Mouse (Mus musculus) C2C12 (cell line): Measurements from ENCODE around the gene Dcps. TPM values are rescaled to one million over a fixed set of nuclear protein-coding genes. Genes with fewer than 3 reads are reported as not detected.

Experiments
- H3K27me3 ChIP-seq: one replicate; pipeline ENCODE4 v1.6.1; 2011; ENCODE audit not compliant: control insufficient read depth, insufficient read depth, insufficient read length
- H3K36me3 ChIP-seq: one replicate; pipeline ENCODE4 v1.6.1; 2011; ENCODE audit not compliant: control insufficient read depth, insufficient read depth
- H3K4me3 ChIP-seq: one replicate; pipeline ENCODE4 v1.5.1; 2011; ENCODE audit warnings: mild to moderate bottlenecking, control low read depth; ENCODE audit not compliant: poor library complexity, insufficient read depth, severe bottlenecking
- H3K79me2 ChIP-seq: one replicate; pipeline ENCODE4 v1.6.1; 2011; ENCODE audit not compliant: control insufficient read depth, insufficient read depth
- H3K79me3 ChIP-seq: one replicate; pipeline ENCODE4 v1.6.1; 2011; ENCODE audit warnings: low read depth, control low read depth
- H3ac ChIP-seq: one replicate; pipeline ENCODE3; 2011; ENCODE audit warnings: low read depth; ENCODE audit not compliant: control insufficient read depth, insufficient read length
- CEBPB ChIP-seq: IDR thresholded peaks from one replicate; pipeline ENCODE4 v1.6.1; 2011; ENCODE audit warnings: low read depth, mild to moderate bottlenecking, control low read depth, moderate library complexity
- CTCF ChIP-seq: IDR thresholded peaks from one replicate; pipeline ENCODE4 v1.5.1; 2011; ENCODE audit not compliant: control insufficient read depth, insufficient read depth, insufficient read length
- FOSL1 ChIP-seq: IDR thresholded peaks from one replicate; pipeline ENCODE4 v1.8.0; 2011; ENCODE audit warnings: mild to moderate bottlenecking, low read length; ENCODE audit not compliant: poor library complexity, insufficient read depth, severe bottlenecking
- MAX ChIP-seq: IDR thresholded peaks from one replicate; pipeline ENCODE4 v1.6.1; 2011; ENCODE audit warnings: mild to moderate bottlenecking, control low read depth
- MYOD1 ChIP-seq: IDR thresholded peaks from one replicate; pipeline ENCODE4 v1.6.1; 2011; ENCODE audit warnings: low read depth; ENCODE audit not compliant: control insufficient read depth, insufficient read length
- MYOG ChIP-seq: IDR thresholded peaks from one replicate; pipeline ENCODE4 v1.6.1; 2011; ENCODE audit not compliant: control insufficient read depth, insufficient read length; ENCODE audit errors: extremely low read depth
- USF1 ChIP-seq: IDR thresholded peaks from one replicate; pipeline ENCODE4 v1.6.1; 2011; ENCODE audit warnings: low read depth, mild to moderate bottlenecking, control low read depth, moderate library complexity
- polyA plus RNA-seq: library from polyadenylated mRNA; unstranded; fragments of >200 nt; fragmentation: generic; extraction: Trizol; gene quantifications from one replicate; pipeline ENCODE4 v1.2.1, GENCODE M21; 2012; ENCODE audit warnings: missing spikeins

The Dcps gene
- polyA plus RNA-seq, 1 experiment: 74.7 TPM

DNA sequence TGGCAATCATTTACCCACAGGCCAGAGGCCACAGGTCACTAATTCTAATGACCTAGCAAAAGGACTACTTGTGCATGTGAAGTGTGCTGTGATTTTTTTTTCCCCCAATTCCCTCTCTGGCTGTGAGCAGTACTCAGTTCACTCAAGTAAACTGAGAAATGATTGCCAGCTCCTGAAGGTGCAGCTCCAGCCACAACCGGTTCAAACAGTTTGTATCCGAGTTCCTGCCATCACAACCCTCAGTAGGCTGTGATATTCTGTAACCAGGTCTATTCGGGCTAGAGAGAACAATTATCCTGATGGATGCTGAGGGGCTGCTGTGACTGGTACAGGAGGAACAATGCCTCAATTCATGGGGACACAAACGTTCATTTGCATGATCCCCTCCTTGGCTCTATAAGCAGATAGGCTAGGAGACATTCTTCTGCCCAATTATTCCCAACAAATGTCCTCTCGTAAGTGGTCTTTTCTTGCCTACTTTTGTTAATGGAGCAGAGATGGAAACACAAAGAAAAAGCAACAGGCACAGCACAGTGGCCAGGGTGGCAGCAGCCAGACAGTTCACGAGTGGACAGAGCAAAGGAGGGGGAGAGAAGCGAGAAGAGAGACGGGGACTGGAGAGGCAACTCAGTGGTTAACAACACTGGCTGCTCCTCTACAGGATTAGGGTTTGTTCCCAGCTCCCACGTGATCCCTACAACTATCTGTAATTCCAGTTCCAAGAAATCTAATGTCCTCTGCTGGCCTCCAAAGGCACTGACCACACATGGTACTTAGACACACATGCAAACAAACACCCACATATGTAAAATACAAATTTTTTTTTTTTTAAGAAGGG lies 8.8 kb downstream of the Dcps start:
- Histone ChIP-seq H3K79me2 (peaks cover 9% of the 10 kb centered on the region), H3K4me3 (no peak overlapping the region), H3K27me3 (no peaks in the 10 kb centered on the region), H3K36me3 (peaks cover 4% of the 10 kb centered on the region), H3ac (no peak overlapping the region), H3K79me3 (no peaks in the 10 kb centered on the region)
- TF ChIP-seq CTCF: no peak
- TF ChIP-seq CEBPB: no peak
- TF ChIP-seq MYOD1: no peak
- TF ChIP-seq USF1: no peak
- no peak for TF ChIP-seq MAX
- TF ChIP-seq FOSL1: no peak
- TF ChIP-seq MYOG: no peak

DNA sequence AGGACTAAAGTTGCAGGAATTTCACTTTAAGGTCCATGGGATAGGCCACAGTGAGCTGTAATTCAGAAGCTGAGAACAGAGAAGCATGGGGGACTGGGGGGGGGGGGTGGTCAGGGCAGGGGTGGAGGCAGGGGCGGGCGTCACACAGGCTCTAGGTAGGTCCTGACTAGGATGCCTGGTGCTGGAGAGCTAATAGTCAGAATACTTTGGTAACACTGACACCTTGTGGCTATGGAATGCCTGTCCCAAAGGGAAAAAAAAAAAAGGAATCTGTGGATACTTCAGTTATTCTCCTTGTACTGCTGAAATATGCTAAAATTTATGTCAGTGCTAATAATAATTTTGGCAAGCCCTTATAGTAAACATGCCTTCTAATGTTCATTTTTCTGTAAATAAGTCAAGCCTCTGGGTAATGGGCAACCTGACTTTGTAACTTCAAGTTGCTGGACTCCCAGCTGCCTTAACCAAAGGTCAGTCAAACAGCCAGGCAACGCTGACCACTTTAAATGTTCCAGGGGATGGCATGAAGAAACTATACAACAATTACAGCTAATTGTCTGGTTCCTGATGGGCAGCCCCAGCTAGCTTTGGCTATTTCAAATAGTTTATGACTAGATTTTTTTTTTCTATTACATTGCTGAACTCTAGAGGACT lies 9.6 kb downstream of the Dcps start:
- Histone ChIP-seq H3K79me3 (no peaks in the 10 kb centered on the region), H3K79me2 (peaks cover 9% of the 10 kb centered on the region), H3K4me3 (no peak overlapping the region)

DNA sequence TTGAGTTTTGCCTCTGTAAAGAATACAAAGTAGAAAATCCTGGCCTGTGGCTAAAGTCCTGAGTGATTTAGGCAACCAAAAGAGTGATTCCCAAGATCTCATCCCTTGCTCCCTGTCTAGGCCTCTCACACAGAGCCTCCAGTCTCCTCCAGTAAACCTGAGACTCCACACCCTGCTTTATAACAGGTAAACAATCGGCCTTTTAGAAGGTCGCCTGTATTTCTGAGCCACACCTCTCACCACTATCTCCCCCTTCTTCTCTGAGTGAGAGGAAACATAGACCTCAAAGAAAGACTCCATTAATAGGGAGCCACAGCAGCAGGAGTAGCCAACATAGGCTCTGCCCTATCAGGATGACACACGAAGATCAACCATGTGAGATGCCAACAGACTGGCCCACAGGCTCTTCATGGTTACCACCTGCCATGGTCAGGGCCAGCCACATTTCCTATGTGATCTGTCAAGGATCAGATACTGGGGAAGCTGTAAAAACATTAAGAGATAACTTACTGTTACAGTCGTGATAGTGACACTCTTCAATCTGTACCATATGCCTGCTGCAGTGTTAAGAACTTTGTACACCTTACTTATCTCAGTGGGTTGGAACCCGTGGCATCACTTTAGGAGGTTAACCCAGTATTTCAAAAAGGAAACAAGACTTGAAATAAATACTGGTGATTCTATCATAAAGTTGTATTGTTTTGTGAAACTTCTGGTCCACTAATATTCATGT lies 11.6 kb downstream of the Dcps start:
- Histone ChIP-seq H3ac (no peak overlapping the region), H3K36me3 (peaks cover 10% of the 10 kb centered on the region), H3K27me3 (no peaks in the 10 kb centered on the region), H3K79me2 (peaks cover 9% of the 10 kb centered on the region), H3K79me3 (no peaks in the 10 kb centered on the region), H3K4me3 (no peak overlapping the region)
- TF ChIP-seq FOSL1: no peak
- no peak for TF ChIP-seq MYOG
- TF ChIP-seq USF1: no peak
- TF ChIP-seq CEBPB: no peak
- no peak for TF ChIP-seq CTCF
- no peak for TF ChIP-seq MYOD1
- no peak for TF ChIP-seq MAX

More for the DNA sequence above, 9.6 kb downstream of the Dcps start:
- Histone ChIP-seq H3K36me3 (peaks cover 4% of the 10 kb centered on the region), H3K27me3 (no peaks in the 10 kb centered on the region), H3ac (no peak overlapping the region)
- TF ChIP-seq CTCF (peak; percentile 19), MYOD1 (no peak), MAX (no peak), FOSL1 (no peak), MYOG (no peak), CEBPB (no peak)

DNA sequence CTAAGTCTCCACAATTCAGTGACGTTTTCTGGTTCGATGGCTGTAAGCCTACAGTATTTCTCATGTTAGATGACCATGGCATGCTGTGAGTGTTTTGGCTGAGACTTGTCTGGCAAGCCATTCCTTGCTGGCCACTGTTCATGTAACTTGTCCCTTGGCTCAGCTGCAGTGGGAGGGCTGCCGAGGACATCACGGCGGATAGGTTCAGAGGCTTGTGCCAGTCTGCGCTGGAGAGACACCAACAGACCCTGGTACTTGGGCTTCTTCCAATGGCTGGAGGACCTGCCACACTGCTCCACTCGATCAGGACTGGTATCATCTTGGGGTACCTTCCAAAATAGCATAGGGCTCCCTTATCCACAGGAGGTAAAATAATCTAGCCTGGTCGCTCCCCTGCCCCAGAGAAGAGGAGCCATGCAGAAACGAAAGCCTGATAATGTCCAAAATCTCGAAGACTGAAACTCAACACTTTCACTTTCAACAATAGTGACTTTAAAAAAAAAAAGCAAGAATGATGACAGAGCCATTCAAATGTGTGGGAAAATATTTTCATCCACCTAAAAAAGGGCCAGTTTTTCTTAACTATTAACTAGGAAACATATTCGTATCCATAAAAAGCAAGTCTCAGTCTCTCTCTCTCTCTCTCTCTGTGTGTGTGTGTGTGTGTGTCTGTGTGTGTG lies 12.7 kb downstream of the Dcps start:
- Histone ChIP-seq H3K79me2 (peaks cover 9% of the 10 kb centered on the region), H3K36me3 (peaks cover 10% of the 10 kb centered on the region), H3K79me3 (no peaks in the 10 kb centered on the region), H3K4me3 (no peak overlapping the region), H3K27me3 (no peaks in the 10 kb centered on the region), H3ac (no peak overlapping the region)
- no peak for TF ChIP-seq FOSL1
- no peak for TF ChIP-seq MAX
- no peak for TF ChIP-seq CEBPB
- TF ChIP-seq CTCF: no peak
- TF ChIP-seq USF1: no peak
- TF ChIP-seq MYOG: no peak
- no peak for TF ChIP-seq MYOD1

DNA sequence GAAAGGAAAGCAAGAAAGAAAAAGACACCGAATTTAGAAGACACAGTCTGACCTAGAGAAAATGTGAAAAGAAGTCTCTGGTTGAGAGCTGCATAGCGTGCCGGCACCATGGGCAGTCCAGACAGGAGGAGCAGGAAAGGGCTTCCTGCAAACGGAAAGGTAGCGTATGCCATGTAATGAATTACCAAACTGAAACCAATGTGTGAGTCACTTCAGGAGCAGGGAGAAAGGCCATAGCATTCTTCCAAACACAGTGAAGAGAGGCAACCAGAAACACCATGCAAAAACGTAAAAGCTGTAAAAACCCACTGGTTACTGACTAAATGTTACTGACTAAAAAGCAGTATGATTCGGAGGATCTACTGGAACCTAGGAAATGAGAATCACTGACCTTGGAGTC lies 14.1 kb downstream of the Dcps start:
- H3K27me3 ChIP-seq: no peaks in the 10 kb centered on the region
- H3ac ChIP-seq: no peak overlapping the region
- TF ChIP-seq MAX (no peak), CTCF (no peak), FOSL1 (no peak), MYOG (no peak), MYOD1 (no peak), USF1 (no peak), CEBPB (no peak)
- peaks cover 9% of the 10 kb centered on the region for H3K79me2 ChIP-seq
- H3K4me3 ChIP-seq: no peak overlapping the region
- no peaks in the 10 kb centered on the region for H3K79me3 ChIP-seq
- H3K36me3 ChIP-seq: peaks cover 10% of the 10 kb centered on the region
